Mouse (Mus musculus): ENCODE measurements around the gene I0C0044D17Rik. TPM values are rescaled to one million over a fixed set of nuclear protein-coding genes. Genes with fewer than 3 reads are reported as not detected.

The I0C0044D17Rik gene
- polyA plus RNA-seq, 2 experiments, result not detected

DNA sequence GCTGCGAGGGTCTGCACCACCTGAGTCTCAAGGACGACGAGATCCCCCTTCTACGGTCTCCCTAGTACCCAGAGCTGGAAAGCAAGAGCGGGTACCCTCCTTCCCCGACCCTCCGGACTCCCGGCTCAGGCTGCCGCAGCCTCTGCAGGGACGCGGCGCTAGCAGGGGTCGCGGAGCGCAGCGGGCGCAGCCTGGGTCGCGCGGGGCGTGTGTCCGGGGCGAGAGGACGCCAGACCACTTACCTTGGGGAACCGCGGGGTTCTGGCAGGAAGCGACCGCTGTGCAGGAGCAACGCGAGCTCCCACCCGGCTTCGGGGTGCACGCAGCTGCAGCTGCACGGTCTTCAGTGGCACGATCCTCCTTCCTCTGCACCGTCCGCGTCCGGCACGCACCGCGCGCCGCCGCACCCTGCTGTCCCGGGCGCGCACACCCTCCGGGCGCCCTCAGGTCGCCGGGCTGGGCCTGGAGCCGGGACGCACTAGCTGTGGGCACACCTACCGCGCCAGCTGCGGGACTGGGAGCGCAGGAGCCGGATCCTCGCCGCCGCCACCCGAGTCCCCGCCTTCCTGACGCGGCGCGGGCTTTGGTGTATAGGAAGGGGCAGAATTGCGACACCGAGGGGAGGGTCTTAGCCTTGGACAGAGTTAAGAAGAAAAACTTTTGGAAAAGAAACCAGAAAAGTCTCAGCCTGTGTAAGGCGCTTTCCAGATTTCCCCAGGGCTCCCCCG, 6.3 kb downstream of the I0C0044D17Rik start, which contains the start of gene Kank4:
Gene Kank4, minus strand, starts transcription at position 354 of the 728 bp plus-strand sequence.
- Histone ChIP-seq H3K4me3 (ENCODE audit: insufficient read depth in 1 of 2, low read depth in 2 of 2, low read length in 2 of 2) (peak within 1 kb of the TSS; percentile 39 to 48), H3K9ac (replicated peaks) (no peak within 1 kb of the TSS), H3K27me3 (ENCODE audit: control insufficient read depth, insufficient read depth, low read length) (peaks cover 18% of the 10 kb centered on the region), H3K4me2 (ENCODE audit: low read depth) (peak within 1 kb of the TSS; percentile 63), H3K27ac (no peak within 1 kb of the TSS), H3K4me1 (replicated peaks; ENCODE audit: control insufficient read depth in 2 of 2, insufficient read depth in 2 of 2, low read length in 1 of 2) (no peaks in the 10 kb centered on the region), H3K36me3 (replicated peaks; ENCODE audit: control insufficient read depth, insufficient read depth, low read depth) (no peaks in the 10 kb centered on the region), H3K9me3 (ENCODE audit: control insufficient read depth, low read length) (no peaks in the 10 kb centered on the region)
- under 1% methylated on average over 57 of the region's 72 CpGs for WGBS (ENCODE audit: insufficient replicate concordance)
- no peak for ATAC-seq (ENCODE audit: insufficient read depth)
- TF ChIP-seq CTCF (IDR thresholded peaks at IDR 0.05; ENCODE audit: low read depth) (no peak), EP300 (IDR thresholded peaks at IDR 0.05; ENCODE audit: low read depth) (no peak)
- no peak for DNase-seq (ENCODE audit: low read depth in 3 of 3, low spot score in 3 of 3)

GRCm38 (mm10) chr4:98816807-98817183, 6.8 kb downstream of the I0C0044D17Rik start:
- TF ChIP-seq EP300 (IDR thresholded peaks at IDR 0.05; ENCODE audit: low read depth), result no peak
- TF ChIP-seq CTCF (IDR thresholded peaks at IDR 0.05; ENCODE audit: low read depth), result no peak
- Histone ChIP-seq H3K27me3 (ENCODE audit: control insufficient read depth, insufficient read depth, low read length) (peaks cover 18% of the 10 kb centered on the region), H3K4me3 (ENCODE audit: insufficient read depth in 1 of 2, low read depth in 2 of 2, low read length in 2 of 2) (peak overlapping the region; percentile 39 to 48), H3K9me3 (ENCODE audit: control insufficient read depth, low read length) (no peaks in the 10 kb centered on the region), H3K9ac (replicated peaks) (no peak overlapping the region), H3K4me2 (ENCODE audit: low read depth) (peak overlapping the region; percentile 63), H3K36me3 (replicated peaks; ENCODE audit: control insufficient read depth, insufficient read depth, low read depth) (no peaks in the 10 kb centered on the region), H3K27ac (no peak overlapping the region), H3K4me1 (replicated peaks; ENCODE audit: control insufficient read depth in 2 of 2, insufficient read depth in 2 of 2, low read length in 1 of 2) (no peaks in the 10 kb centered on the region)
- WGBS (ENCODE audit: insufficient replicate concordance), result 6% methylated on average over 14 of the region's 14 CpGs
- ATAC-seq (ENCODE audit: insufficient read depth) (no peak), DNase-seq (ENCODE audit: low read depth in 3 of 3, low spot score in 3 of 3) (no peak)

DNA sequence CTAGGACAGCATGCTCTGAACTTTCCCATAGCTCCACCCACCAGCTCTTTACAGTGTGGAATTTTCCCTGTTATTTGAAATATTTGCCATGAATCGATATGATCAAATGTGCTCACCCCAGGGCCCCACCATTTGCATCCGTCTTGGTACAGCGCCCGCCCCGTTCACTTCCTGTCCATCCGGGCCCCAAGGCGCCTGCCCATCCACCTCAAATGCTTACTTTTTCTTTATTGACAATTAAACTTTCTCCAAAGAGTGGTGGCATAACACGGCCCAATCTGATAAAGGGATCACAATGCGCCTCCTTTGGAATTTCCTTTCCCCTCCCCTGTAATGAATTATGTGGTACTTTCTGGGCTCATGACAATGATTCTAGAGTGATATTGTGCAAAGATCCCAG, 17.3 kb downstream of the I0C0044D17Rik start:
- DNase-seq (ENCODE audit: low read depth in 3 of 3, low spot score in 3 of 3), result no peak
- H3K27ac ChIP-seq, result no peak overlapping the region
- ATAC-seq (ENCODE audit: insufficient read depth), result no peak
- H3K27me3 ChIP-seq (ENCODE audit: control insufficient read depth, insufficient read depth, low read length), result no peaks in the 10 kb centered on the region
- H3K4me2 ChIP-seq (ENCODE audit: low read depth), result no peak overlapping the region
- no peaks in the 10 kb centered on the region for H3K36me3 ChIP-seq (replicated peaks; ENCODE audit: control insufficient read depth, insufficient read depth, low read depth)
- TF ChIP-seq CTCF (IDR thresholded peaks at IDR 0.05; ENCODE audit: low read depth) (no peak), EP300 (IDR thresholded peaks at IDR 0.05; ENCODE audit: low read depth) (no peak)
- H3K9ac ChIP-seq (replicated peaks), result no peak overlapping the region
- no peaks in the 10 kb centered on the region for H3K4me1 ChIP-seq (replicated peaks; ENCODE audit: control insufficient read depth in 2 of 2, insufficient read depth in 2 of 2, low read length in 1 of 2)
- H3K4me3 ChIP-seq (ENCODE audit: insufficient read depth in 1 of 2, low read depth in 2 of 2, low read length in 2 of 2), result no peak overlapping the region
- H3K9me3 ChIP-seq (ENCODE audit: control insufficient read depth, low read length), result no peaks in the 10 kb centered on the region
- WGBS (ENCODE audit: insufficient replicate concordance), result 63% methylated on average over 9 of the region's 9 CpGs

DNA sequence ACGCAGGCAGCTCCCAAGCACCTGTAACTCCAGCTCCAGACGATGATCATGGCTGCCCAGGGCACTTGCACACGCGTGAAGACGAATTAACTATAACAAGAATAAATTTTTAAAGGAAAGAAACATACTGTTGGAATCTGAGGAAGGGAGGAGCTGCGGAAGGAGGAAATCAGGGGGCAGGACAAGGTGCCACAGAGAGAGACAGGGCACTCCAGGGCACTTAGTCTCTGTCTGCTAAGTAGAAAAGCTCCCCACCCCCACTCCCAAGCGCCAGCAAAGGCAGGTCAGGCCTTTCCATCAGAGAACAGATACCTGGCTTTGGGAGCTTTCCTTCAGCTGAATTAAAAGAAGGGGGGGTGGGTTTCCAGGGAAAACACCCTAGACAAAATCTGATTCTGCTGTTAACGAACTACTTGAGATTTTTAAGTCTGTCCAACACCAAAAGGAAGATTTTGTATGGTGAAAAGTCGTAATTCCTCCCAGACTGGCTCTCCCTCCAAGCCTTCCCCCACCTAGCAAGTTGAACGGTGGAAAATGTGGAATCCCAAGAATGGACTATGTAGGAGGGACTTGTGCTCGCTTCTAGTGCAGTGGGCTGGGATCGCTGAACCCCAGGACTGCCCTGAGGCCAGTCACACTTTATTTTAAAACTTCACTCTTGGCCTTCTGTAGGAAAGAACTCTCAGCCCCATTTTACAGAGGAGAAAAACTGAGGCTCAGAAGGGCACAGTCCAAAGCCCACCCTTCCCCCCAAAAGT, 18.2 kb downstream of the I0C0044D17Rik start:
- Histone ChIP-seq H3K4me2 (ENCODE audit: low read depth) (no peak overlapping the region), H3K36me3 (replicated peaks; ENCODE audit: control insufficient read depth, insufficient read depth, low read depth) (no peaks in the 10 kb centered on the region), H3K27ac (no peak overlapping the region), H3K4me3 (ENCODE audit: insufficient read depth in 1 of 2, low read depth in 2 of 2, low read length in 2 of 2) (no peak overlapping the region), H3K9me3 (ENCODE audit: control insufficient read depth, low read length) (no peaks in the 10 kb centered on the region), H3K27me3 (ENCODE audit: control insufficient read depth, insufficient read depth, low read length) (no peaks in the 10 kb centered on the region), H3K4me1 (replicated peaks; ENCODE audit: control insufficient read depth in 2 of 2, insufficient read depth in 2 of 2, low read length in 1 of 2) (no peaks in the 10 kb centered on the region), H3K9ac (replicated peaks) (no peak overlapping the region)
- WGBS (ENCODE audit: insufficient replicate concordance), result 55% methylated on average over 12 of the region's 12 CpGs
- DNase-seq (ENCODE audit: low read depth in 3 of 3, low spot score in 3 of 3) (no peak), ATAC-seq (ENCODE audit: insufficient read depth) (no peak)
- TF ChIP-seq EP300 (IDR thresholded peaks at IDR 0.05; ENCODE audit: low read depth) (no peak), CTCF (IDR thresholded peaks at IDR 0.05; ENCODE audit: low read depth) (no peak)

DNA sequence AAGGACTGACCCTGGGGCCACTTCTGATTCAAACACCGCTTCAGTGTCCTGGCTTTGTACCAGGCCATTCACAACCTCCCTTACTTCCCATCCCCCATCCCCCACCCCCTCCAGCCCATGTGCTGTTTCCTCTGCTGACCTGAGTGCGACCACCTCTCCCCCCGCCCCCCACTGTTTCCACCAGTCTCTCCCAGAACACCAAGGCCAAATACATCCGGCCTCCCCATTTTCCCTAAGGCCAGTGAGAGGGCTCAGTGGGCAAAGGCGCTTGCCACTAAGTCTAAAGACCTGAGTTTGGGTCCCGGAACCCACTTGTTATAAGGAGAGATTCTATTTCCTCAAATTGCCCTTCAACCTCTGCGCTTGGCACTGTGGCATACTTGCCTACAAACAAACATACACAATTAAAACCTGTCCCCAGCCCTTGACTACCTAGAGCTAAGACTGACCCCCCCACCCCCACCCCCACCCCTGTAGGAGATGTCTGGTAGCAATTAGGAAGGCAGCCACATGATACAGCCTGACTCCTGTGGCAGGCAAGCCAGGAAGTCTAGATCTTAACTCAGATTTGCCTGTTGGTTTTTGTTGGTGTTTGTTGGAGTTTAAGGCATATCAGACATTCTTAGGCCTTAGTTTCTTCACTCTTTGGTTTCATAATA, 19.0 kb downstream of the I0C0044D17Rik start:
- WGBS (ENCODE audit: insufficient replicate concordance), result 56% methylated on average over 7 of the region's 7 CpGs
- no peaks in the 10 kb centered on the region for H3K4me1 ChIP-seq (replicated peaks; ENCODE audit: control insufficient read depth in 2 of 2, insufficient read depth in 2 of 2, low read length in 1 of 2)
- H3K9ac ChIP-seq (replicated peaks), result no peak overlapping the region
- H3K27me3 ChIP-seq (ENCODE audit: control insufficient read depth, insufficient read depth, low read length), result no peaks in the 10 kb centered on the region
- TF ChIP-seq EP300 (IDR thresholded peaks at IDR 0.05; ENCODE audit: low read depth), result no peak
- TF ChIP-seq CTCF (IDR thresholded peaks at IDR 0.05; ENCODE audit: low read depth), result no peak
- no peaks in the 10 kb centered on the region for H3K36me3 ChIP-seq (replicated peaks; ENCODE audit: control insufficient read depth, insufficient read depth, low read depth)
- no peak overlapping the region for H3K27ac ChIP-seq
- H3K4me3 ChIP-seq (ENCODE audit: insufficient read depth in 1 of 2, low read depth in 2 of 2, low read length in 2 of 2), result no peak overlapping the region
- no peak for DNase-seq (ENCODE audit: low read depth in 3 of 3, low spot score in 3 of 3)
- H3K9me3 ChIP-seq (ENCODE audit: control insufficient read depth, low read length), result no peaks in the 10 kb centered on the region
- no peak overlapping the region for H3K4me2 ChIP-seq (ENCODE audit: low read depth)
- no peak for ATAC-seq (ENCODE audit: insufficient read depth)

Data from liver, embryonic 14.5 days (tissue).